Mouse (Mus musculus) left cerebral cortex, adult 2 months (tissue): ENCODE results near the gene Ppp2r2c. TPM values are rescaled to one million over a fixed set of nuclear protein-coding genes. Genes with fewer than 3 reads are reported as not detected.

ENCODE experiments used
- DNase-seq, 2 experiments: peaks; one replicate each; pipeline ENCODE4 v3.0.0; 2021 to 2022; ENCODE audit warnings: low spot score in 2 of 2, mixed read lengths in 1 of 2; ENCODE audit errors: extremely low spot score in 1 of 2
- H3K27ac ChIP-seq: fragments of 200-600 bp; 2 replicates; pipeline ENCODE4 v1.8.1; 2022
- H3K4me3 ChIP-seq: fragments of 200-600 bp; 2 replicates; pipeline ENCODE4 v1.8.1; 2022
- CTCF ChIP-seq: fragments of 200-600 bp; IDR thresholded peaks from 2 replicates; pipeline ENCODE4 v1.8.1; 2022; ENCODE audit warnings: antibody characterized with exemption, mild to moderate bottlenecking, moderate library complexity
- intact Hi-C: fragments of 180-260 bp; cut with DNase I; formaldehyde crosslinking; loops from one replicate; pipeline ENCODE4 v1.15.1; 2025
- total RNA-seq, 2 experiments: library from RNA; stranded (reverse); gene quantifications; 2 replicates each; pipeline ENCODE4 v1.2.3; 2021

Ppp2r2c gene
- total RNA-seq, 2 experiments from 2014 or later, result 448 to 462 TPM

DNA sequence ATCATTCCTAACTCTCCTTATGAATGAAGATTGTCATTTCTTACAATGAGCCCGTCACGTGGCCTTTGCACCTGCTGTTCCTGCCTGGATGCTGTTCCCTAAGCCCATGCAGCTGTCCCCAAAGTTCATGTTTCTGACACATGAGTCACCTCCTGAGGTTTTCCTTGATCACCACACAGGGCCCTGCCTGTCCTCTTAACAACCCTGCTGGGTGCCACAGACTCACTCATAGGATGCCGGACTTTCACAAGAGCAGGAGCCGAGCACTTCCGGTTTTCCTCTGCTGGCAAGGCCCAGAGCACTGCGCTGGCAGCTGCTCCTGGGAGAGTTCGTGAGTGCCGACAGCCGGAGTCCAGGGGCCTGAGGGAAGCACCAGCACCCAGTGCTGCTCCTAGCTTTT lies 132.7 kb downstream of the Ppp2r2c start:
- intact Hi-C loops, result loop anchor here (5.0 kb wide), 1 partner anchor 189 kb away; no protein-coding TSS in a partner anchor
- no peak for TF ChIP-seq CTCF
- no peak overlapping the region for H3K27ac ChIP-seq
- DNase-seq, result no peak
- no peak overlapping the region for H3K4me3 ChIP-seq

DNA sequence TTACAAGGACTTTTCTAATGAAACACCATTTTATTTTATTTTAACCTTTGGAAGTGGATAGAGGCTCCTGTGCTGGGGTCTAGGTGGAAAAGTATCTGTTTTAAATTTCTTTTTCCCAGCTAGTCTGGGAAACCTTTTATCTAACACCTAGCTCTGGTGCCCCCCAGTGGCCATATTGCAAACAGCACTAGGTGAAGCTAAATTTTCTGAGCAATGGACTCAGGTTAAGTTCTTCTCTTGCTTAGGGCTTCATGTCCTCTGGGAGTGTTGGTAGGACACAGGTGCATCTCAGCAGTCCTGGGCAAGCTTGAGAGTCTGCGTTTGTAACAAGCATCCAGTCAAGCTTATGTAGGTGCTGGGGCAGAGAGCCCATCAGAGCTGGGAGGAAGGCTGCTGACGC lies 133.7 kb downstream of the Ppp2r2c start:
- intact Hi-C loops, result loop anchor here (1.0 to 5.0 kb wide), 4 partner anchors 44 to 190 kb away; no protein-coding TSS in a partner anchor
- no peak overlapping the region for H3K27ac ChIP-seq
- DNase-seq, result peak; percentile 76 to 86
- peak; percentile 89 for TF ChIP-seq CTCF
- H3K4me3 ChIP-seq, result no peak overlapping the region

Other genes starting within 250 kb of the Ppp2r2c start
- gene D5Ertd579e, start 172.5 kb upstream of the Ppp2r2c start, total RNA-seq, result 100 to 1,000 TPM in 1 of 2 experiments, 10 to 100 TPM in 1; 93.9 to 111 TPM
- gene Bloc1s4, start 119.9 kb upstream of the Ppp2r2c start, total RNA-seq, result 10 to 100 TPM; 19.3 to 19.7 TPM
- 100 to 1,000 TPM; 409 to 435 TPM for gene Mrfap1, start 71.7 kb upstream of the Ppp2r2c start, total RNA-seq
- 10 to 100 TPM; 25.3 to 25.8 TPM for gene Man2b2, start 37.9 kb upstream of the Ppp2r2c start, total RNA-seq
- gene Wfs1, start 120.7 kb downstream of the Ppp2r2c start, total RNA-seq, result 100 to 1,000 TPM; 118 to 155 TPM
- gene Gm1043, start 216.9 kb downstream of the Ppp2r2c start, total RNA-seq, result 10 to 100 TPM; 42.7 to 48.5 TPM